Mouse (Mus musculus): ENCODE results near the gene Rhox7b.
A peak's percentile ranks its signal among the peaks of the same experiment; 100 is the strongest.
"Not testable (repeated sequence)": the region's sequence is repeated elsewhere in the genome, so short reads cannot be mapped to it uniquely, and the experiment has no call there.

Rhox7b gene

GRCm38 (mm10) chrX:37897132-37897531 is at the start of gene Rhox7b:
Gene Rhox7b, minus strand, starts transcription at chrX:37897232.
- not testable (repeated sequence) for DNase-seq (ENCODE audit: low read depth, low spot score)

DNA sequence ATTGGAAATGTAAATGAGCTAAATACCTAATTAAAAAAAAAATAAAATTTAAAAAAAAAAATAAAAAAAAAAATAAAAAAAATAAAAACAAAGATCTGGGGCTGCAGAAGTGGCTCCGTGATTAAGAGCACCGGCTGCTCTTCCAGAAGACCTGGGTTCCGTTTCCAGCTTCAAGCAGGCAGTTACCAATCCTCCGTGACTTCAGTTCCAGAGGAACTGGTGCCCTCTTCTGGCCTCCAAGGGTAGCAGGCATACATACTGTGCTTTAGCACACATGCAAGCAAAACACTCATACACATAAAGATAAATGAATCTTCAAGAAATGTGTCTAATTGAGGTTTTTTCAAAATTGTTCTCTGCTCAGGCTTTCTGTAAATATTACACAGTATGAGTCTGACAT is 19.3 kb upstream of the Rhox7b start:
- peak; percentile 10 for DNase-seq (ENCODE audit: low read depth, low spot score)

- peak; percentile 5 for DNase-seq (ENCODE audit: low read depth, low spot score)
These were observed 11.5 kb upstream of the Rhox7b start for GRCm38 (mm10) chrX:37908581-37908980.

DNA sequence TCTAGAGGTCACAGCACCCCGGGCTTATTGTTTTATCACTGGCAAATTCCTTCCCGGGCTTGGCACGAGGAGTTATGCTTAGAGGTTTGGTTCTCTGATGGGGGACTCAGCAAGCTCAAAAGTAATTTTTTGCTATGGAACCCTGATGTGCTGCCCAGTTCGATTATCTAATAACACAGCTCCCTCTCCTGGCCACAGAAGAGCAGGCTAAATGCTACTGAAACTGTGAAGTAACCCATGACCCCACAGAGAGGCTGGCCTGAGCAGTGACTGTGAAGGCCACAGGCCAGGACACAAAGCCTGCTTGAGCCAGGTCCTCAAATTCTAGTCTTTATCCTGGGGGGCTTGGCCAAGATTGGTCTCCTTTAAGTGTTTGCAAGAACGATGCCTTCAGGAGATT is 6.7 kb upstream of the Rhox7b start:
- DNase-seq (ENCODE audit: low read depth, low spot score) = peak; percentile 4

- DNase-seq (ENCODE audit: low read depth, low spot score) = not testable (repeated sequence)
These were observed 4.6 kb upstream of the Rhox7b start, which contains the start of gene Rhox9 for GRCm38 (mm10) chrX:37901670-37902069. Gene Rhox9, minus strand, starts transcription at chrX:37901770.

DNA sequence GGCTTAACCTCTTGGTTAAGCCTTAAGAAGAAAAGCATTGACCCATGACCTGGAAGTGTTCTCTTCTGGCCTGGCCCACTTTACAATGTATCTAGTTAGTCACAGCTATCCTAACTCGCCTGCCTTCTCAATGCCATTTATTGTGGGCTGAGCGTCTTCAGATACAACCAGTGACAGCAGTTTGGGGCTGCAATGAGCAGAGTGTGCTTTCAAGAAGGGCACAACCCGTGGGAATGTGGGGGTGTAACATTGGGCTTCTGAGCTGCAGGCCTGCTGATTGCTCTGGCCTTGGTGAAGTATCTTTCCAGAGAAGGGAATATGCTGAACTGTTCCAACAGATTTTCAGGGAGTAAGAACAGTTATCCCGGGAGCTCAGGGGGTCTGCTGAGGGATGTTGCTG is 18.2 kb downstream of the Rhox7b start, which contains the start of gene Rhox8:
Gene Rhox8 (minus strand): TSS at position 101 of the 400 bp plus-strand sequence.
- DNase-seq (ENCODE audit: low read depth, low spot score) = no peak

GRCm38 (mm10) chrX:37871641-37872040 is 25.4 kb downstream of the Rhox7b start:
- no peak for DNase-seq (ENCODE audit: low read depth, low spot score)

Data from A20 (cell line).